Mouse (Mus musculus) kidney, postnatal 10 days (tissue): ENCODE data around the gene Hspd1.
"Not testable (repeated sequence)": the region's sequence is repeated elsewhere in the genome, so short reads cannot be mapped to it uniquely, and the experiment has no call there.

Experiments used
- DNase-seq: peaks from one replicate; pipeline ENCODE4 v3.0.0; 2021; ENCODE audit warnings: mixed read lengths

The Hspd1 gene

DNA sequence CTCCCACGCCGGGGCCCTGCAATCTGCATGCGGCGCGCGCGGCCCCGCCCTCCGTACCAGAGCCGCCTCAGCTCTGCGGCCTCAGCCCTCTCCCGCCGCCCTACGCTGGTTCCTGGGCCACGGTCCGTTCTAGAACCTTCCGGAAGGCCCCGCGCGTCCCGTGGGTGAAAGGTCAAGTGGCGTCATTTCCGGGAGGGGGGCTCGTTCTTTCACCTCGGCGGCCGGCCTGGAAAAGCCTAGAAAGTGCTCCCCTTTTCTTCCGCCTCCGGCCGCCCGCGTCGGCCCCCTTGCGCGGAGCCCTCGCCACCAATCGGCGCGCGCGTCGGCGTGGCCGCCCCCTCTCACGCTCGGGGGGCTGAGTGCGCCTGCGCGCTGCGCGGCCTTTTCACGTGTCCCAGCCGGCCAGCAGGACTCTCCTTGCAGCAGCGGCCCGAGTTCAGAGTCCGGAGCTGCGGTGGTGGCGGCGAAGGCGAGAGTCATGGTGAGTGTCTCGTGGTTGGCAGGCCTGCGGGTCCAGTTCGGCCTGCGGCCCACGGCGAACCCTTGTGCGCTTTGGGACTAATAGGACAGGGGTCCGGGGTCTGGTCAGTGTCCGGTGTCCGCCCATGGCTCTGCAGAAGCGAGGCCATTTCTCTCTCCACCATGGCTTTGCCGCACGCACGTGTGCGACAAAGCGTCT, at the start of gene Hspd1, which contains the start of gene Hspe1:
TSS of gene Hspd1 (minus strand) at position 312 of the 679 bp plus-strand sequence.
TSS of gene Hspe1 (plus strand) at position 201 of the 679 bp plus-strand sequence.
- peak; percentile 99 for DNase-seq

DNA sequence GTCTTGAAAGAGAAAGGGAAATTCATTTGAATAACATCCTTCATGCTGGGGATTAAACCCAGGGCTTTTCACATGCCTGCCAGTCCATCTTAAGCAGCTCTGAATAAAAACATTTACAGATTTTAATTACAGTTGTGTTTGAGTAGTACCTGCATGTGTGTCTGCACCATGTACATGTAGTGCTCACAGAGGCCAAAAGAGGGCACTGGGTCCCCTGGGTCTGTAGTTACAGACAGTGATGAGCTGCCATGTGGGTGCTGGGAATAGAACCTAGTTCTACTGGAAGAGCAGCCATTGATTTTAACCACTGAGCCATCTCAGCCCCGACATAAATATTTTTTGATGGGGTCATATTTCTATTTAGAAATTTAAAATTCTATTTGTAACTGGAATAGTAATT, 47.8 kb upstream of the Hspd1 start:
- DNase-seq: no peak

DNA sequence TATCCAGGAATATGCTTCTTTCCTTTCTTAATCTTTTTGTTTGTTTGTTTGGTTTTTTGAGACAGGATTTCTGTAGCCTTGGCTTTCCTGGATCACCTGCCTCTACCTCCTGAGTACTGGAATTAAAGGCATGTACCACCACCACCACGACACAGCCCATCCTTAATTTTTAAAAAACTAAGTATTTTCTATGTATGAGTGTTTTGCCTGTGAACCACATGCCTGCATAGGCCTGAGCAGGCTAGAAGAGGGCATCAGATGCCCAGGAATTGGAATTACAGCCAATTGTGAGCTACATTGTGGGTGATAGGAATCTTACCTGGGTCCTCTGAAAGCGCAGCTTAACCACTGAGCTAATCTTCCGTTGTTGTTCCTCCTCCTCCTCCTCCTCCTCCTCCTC, 46.3 kb upstream of the Hspd1 start:
- no peak for DNase-seq

DNA sequence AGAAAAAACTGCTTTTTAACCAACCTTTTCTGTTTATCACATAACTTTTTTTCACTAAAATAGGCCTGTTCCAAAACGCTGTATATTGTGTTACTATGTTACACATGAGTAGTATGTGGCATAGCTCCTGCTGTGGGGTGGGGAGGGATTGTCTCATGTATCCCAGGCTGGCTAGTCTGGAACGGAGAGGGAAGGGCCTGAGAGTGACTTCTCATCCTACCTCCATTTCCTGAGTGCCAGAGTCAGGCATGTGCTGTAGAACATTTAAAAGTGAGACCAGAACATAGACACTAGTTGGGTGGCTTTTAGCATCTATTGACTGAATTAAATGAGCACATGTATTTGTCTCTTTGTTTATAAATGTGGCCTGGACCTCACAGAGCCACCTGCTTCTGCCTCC, 45.1 kb upstream of the Hspd1 start:
- DNase-seq: no peak

DNA sequence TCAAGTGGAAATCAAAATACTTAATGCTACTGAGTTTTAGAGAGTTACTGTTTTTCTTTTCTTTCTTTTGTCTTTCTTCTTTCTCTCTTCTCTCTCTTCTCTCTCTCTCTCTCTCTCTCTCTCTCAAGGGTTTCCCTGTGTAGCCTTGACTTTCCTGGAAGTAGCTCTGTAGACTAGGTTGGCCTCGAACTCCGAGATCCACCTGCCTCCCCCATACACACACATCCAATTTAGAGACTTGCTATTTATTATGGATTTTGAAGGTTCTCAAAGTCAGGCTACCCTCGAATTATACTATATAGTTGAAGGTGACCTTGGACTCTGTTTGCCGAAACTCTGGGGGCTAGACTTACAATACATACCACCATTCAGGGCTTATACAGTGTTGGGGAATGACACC, 44.3 kb upstream of the Hspd1 start:
- DNase-seq: no peak

DNA sequence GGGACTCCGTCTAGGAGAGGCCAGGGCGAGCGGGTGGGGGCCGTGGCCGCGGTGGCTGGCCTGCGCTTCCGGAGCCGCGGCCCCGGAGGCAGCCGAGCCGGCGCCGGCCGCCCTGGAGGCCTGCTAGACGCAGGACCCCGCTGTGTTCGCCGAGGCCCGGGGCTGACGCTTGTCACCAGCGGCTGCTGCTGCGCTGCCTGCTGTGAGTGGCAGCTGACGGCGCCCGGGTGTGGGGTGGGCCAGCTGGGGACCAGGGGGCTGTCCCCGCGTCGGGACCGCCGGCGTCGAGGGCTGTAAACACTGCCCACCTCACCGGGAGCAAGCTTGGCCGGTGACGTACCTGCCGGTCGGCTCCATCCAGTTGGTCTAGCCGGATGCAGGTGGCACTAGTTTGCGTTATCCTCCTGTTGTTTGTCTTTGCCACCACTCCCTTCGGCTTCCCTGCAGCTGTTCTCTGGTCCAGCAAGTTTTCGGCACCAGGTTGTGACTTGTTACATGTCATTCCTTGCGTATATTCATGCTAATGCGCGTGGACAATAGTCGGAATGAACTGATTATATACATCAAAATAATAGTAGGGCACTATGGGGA, 43.5 kb upstream of the Hspd1 start:
- no peak for DNase-seq

DNA sequence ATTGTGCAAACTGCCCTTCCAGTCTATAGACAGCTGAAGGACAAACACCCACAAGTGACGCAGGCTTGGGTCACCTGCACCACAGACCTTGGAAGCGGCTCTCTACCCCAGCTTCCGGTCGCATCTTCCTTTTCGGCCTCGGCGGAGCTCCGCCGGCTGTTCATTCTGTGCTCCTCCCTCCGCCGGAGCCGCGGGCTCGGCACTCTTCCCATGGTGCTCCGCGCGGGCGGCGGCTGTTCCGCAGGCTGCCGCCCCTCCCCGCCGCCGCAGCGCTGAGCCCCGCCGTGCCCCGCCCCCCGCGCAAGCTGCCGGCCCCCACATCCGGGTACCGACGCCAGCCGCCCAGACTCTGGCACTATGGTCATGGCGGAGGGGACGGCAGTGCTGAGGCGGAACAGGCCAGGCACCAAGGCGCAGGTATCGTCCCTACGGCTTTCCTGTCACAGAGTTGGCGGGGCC, 42.9 kb upstream of the Hspd1 start, which contains the start of gene Mob4:
TSS of gene Mob4 (plus strand) at position 289 of the 459 bp plus-strand sequence.
- peak; percentile 97 for DNase-seq

DNA sequence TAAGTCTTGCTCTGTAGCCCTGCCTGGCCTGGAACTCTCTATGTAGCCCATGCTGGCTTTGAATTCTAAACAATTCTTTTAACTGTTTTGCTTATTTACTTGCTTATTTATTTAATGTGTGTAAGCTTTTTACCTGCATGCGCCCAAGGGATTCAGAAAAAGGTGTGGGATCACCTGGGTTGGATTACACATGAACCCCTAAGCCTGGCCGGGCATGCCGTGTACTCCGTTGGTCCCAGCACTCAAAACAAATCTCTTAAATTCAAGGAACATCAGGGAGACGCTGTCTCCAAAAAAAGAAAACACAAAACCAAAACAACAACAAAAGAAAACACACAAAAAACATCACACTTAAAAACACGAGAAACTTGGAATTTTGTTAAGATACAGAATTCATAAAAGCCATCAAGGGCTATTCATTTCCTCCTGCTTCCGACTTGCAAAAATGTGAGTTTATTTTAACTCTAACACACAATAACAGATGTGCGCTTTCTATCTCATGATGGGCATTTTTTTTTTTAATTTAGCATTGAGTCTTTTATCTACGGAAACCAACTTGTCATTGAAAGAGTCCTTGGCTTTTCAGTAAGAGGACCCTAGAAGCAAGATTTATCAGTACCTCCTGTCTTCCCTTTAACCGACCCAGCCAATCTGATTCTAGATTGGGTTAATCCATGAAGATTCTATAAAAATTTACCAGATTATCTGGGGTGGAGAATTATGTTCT, 42.3 kb upstream of the Hspd1 start:
- DNase-seq: no peak

DNA sequence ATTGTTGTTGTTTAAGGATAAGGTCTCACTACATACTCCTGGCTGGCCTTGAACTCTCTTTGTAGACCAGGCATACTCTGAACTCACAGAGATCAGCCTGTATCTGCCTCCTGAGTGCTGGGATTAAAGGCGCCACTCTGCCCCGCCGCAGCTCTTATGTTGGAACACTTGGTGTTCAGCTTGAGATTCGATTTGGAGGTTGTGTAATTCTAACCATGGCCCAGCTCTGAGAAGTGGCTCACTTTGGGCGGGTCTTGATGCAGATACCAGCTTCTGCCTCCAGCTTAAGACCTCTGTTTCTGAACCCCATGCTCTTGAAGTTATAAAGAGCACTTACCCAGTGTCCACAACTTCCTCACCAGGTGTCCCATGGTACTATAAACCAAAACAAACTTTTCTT, 41.7 kb upstream of the Hspd1 start:
- DNase-seq: no peak

DNA sequence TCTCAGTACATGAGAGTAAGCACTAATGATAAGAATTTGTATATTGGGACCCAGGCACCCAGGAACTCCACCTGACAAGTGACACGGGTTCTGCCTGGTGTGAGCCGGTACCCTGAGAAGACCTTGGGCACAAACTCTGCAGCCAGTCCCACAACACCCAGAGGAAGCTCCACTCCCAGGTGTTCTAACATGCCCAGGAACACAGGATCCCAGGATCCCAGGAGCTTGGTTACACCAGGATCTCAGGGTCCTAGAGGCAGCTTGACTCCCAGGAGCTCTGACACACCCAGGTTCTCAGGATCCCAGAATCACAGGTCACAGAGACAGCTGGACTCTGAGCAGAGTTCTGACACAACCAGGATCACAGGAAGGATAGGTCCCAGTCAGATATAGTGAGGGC, 36.1 kb upstream of the Hspd1 start:
- not testable (repeated sequence) for DNase-seq

DNA sequence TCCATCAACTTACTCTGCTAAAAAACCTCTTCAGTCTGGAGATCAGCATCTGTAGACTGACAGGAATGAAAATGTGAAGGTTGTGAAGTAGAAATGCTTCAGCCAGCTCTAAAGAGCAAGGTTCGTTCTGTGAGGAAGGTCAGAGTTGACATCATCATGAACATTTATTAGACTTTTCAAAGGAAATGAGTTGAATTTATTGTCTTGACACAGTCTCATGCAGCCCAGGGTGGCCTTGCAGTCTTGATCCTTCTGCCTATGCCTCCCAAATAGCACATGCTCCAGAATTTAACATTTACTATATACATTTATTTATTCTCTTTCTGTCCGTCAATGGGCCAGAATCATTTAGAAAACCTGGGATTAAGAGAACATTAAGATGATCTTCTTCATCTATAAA, 35.5 kb upstream of the Hspd1 start:
- DNase-seq: no peak

DNA sequence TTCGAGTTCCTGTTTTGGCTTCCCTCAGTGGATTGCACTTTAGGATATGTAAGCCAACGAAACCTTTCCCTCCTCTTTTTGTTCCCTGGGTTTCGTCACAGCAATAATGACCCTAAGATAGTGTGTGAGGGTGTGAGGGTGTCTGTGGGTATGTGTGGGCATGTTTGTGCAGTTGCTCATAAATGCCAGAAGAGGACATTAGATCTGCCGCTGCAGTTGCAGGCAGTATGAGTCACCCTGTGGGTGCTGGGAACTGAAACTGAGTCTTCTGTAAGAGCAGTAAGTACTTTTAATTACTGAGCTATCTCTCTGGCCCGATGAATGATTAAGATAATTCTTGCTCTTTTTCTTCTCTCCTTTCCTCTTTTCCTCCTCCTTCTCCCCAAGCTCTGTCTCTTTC, 35.0 kb upstream of the Hspd1 start:
- no peak for DNase-seq

DNA sequence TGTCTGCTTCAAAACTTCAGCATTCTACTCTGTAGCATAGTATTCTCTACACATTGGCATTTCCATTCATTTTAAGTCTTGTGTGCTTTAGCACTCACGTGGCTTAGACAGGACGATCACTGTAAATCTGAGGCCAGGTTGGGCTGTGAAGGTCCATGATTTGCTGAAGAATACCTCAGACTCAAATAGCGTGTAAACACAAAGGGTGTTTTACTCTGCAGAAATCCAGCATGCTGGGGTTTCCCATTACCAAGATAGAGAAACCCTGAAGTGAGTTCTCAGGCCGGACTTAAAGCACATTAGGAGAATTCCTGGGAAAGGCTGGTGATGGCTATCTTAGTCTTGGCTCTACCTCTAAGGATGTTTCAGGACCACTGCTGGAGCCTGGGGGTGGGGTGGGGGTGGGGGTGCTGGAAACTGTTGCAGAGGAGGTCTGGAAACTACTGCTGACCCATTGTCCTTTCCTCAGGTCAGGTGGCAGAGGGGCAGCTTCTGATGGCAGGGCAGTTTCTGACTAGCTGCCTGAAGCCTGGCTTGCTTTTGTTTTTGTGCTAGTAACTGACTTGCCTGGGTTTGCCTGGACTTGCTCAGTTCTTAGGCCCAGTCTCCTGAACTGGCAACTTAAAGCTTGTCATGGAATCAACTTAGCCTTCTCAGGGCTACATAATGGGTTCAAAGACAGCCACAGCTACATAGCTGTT, 21.2 kb upstream of the Hspd1 start:
- DNase-seq: no peak

DNA sequence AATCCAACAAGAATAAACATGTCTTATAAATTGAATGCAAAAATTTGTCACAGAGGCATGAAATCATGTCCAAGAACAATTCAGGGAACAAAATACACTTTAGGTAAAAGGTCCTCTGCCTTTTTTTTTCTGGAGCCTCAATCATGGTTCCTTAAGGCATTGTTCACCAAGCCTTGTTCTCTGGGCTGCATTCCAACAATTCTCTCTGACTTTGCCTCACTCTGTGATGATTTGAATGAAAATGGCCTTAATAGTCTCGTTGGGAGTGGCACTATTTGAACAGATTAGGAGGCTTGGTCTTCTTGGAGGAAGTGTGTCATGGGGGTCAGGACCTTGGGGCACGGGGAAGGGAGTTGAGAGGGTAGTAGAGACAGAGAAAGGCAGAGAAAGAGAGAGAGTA, 20.4 kb upstream of the Hspd1 start:
- DNase-seq: no peak

DNA sequence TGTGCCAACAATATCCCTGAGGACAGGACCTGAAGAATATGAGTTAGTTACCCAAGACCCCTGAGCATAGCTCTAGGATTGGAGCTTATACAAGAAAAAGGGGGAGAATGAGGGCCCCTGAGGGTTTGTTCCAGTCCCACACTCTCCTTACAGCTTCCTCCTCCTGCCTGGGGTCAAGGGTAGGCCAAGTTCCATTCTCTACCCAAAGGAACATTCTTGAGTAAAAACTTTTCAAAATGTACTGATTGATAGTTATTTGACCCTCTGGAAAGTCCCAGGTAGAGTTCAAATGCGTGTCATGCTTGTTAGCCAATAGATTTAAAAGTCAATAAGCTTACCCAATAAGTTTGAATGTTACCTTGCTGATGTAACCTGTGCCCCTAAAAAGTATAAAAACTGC, 19.6 kb upstream of the Hspd1 start:
- no peak for DNase-seq

DNA sequence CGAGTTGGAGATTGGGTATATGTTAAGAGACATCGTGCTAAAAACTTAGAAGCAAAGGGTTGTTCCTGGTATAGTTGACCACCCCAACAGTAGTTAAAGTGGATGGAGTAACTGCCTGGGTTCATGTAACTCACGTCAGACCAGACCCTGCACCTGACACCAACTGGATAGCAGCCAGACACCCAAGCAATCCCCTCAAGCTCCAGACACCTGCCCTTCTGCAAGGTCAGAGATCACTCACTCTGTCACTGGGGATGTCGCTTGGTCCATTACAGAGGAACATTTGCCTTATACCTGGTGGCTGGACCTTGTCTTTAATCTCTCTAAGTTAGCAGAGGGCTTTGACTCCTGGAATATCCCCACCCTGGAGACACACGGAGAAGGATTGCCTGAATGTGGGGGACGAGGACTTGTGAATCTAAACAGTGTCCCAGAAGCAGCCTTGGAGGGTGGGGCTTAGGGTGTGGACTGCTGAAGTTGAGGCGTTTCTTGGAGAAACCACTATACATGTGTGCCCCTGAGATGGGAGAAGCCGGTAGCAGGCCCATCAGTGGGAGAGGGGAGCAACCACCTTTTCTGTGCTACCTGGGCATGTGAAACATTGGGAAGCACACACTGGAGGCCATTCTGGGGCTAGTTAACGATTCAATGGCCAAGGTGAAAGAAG, 19.0 kb upstream of the Hspd1 start:
- DNase-seq: no peak

DNA sequence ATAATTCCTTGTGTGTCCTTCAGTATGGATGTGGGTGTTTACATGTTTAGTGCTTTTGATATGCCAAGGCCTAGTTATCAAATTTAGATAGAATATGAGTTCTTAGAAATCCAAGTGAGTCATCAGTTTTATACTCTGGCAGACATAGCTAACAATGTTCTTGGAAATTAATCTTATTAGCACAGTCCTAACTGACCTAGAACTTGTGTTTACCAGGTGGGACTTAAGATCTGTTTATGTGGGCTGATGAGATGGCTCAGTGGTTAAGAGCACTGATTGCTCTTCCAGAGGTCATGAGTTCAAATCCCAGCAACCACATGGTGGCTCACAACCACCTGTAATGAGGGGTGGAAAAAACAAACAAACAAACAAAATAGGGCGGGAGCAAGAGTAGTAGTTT, 4.4 kb upstream of the Hspd1 start:
- DNase-seq: no peak

DNA sequence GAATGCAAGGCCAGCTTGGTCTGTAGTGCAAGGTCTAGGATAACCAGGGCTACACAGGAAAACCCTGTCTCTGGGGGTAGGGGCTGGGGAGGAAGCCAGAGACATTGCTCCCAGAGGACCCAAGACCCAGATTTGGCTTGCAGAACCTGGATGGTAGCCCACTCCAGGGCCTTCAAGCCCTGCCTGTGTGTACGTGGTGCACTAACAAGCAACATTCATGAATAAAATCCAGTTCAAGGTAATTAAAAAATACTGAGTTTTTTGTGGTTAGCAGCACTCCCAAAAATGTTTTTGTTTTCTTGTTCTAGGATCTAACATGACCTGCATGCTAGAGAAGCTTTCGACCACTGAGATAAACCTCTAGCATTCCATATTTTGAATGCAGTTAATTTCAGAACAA, 4.0 kb upstream of the Hspd1 start:
- no peak for DNase-seq

DNA sequence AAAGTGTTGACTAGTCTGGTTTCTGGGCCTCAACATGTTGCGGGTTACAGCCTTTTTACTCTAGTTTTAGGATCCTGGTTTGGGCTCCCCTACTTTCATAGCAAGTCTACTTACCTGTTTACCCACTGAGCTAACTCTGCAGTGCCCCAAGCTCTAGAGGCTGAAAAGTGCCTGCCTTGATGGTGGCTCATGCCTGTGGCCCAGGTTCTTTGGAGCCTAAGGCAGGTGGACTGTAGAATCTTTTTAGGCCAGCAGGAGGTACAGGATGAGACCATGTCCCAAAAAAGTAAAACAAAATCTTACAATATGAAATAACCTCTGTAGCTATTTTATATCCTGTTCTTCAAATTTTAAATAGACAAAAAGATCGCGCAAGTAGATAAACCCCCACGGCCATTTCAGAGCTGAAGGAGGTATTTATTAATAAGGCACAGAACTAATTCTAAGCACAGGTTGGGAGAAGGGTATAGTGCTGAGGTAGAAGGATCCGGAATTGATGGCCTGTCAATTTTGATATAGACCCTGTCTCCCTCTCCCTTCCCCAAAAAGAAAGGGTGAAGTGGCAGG, 1.5 kb upstream of the Hspd1 start:
- DNase-seq: no peak

DNA sequence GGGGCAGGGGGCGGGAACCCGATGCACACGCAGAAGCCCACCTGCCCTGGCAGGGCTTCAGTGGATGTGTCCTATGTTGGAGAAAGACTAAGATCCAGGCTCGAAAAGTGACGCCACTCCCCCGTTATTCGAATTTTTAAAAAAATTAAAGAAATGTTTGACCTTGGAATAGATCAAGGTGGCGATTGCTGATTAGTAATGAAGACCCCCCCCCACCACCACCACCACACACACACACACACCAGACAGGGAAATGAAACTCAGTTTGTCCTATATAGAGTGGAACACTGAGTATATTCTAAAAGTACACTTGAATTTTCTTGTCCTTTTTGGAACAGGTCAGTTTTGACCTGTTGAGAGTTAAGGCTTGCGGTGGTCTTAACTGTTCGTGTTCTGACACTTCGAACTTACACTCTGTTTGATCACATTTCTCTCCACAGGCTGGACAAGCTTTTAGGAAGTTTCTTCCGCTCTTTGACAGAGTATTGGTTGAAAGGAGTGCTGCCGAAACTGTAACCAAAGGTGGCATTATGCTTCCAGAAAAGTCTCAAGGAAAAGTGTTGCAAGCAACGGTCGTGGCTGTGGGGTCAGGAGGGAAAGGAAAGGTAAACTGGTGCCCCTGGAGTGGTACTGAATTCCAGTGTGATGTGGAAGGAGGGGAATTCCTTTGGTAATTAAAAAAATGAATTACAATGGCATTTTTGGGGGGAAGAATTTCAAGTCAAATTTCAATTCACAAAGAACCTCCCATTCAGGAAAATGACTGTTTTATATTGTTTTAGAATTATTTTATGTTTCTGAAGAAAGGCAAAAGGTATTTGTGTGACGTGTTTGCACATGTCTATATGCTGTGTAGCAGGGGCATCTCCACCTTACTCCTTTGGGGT, 811 bp upstream of the Hspd1 start:
- no peak for DNase-seq

DNA sequence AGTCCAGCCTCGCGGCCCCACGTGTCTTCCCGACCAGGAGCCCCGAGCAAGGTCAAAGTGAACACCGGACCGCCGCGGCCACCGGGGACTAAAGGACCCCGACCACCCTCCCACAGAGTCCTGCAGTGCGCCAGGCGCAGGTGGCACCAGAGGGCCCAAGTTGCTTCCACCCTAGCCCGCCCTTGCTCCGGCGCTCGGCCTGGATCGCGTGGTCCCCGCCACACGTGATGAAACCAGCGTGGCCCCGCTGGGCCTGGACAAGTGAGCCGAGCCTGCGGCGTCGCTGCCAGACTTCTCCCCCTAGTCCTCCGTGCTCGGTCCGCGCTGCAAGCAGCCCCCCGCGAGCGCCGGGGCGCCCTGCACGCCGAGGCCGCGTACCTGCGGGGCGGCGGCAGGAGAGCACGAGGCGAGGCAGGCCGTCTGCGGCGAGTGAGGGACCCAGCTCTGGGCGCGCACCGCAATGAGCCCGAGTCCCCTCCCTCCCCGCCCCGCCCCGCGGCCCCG, 590 bp downstream of the Hspd1 start:
- no peak for DNase-seq
